ENCODE assay signal across 8 mouse cellular contexts in genomic region chr13:44293736-44294416, GRCm38 (mm10).
DNase-seq lines count a peak whose midpoint lies in the region.

No protein-coding gene starts in this region.

- peak; percentile 67 for DNase-seq in adrenal gland, postnatal 10 days
- DNase-seq in adrenal gland, postnatal 4 days (ENCODE audit: low spot score in 2 of 2): no peak
- peak; percentile 39 for DNase-seq in ovary, postnatal 36 days (ENCODE audit: low spot score)
- no peak for DNase-seq in ovary, postnatal 14 days (ENCODE audit: low spot score)
- peak; percentile 64 to 68 for DNase-seq in kidney, adult 8-10 months
- DNase-seq in lung, postnatal 36 days: peak; percentile 92
- no peak for DNase-seq in spleen, postnatal 10 days (ENCODE audit: low spot score in 2 of 2)
- no peak for DNase-seq in spleen, postnatal 4 days (ENCODE audit: low spot score in 2 of 2)

Comparison
In these comparisons a context has a peak if more than half of its experiments do, and no peak if none do; other contexts are left out.
1. DNase-seq: peak in adrenal gland, postnatal 10 days (single experiment), ovary, postnatal 36 days (single experiment), kidney, adult 8-10 months (2 of 2) and lung, postnatal 36 days (single experiment); none in adrenal gland, postnatal 4 days (0 of 2), ovary, postnatal 14 days (single experiment), spleen, postnatal 10 days (0 of 2) and spleen, postnatal 4 days (0 of 2).